Mouse (Mus musculus) spleen, adult 2 months (tissue): Measurements from ENCODE around the gene Zmiz2.

Experiments
- CTCF ChIP-seq: fragments of 200-500 bp; IDR thresholded peaks from 2 replicates; pipeline ENCODE4 v1.5.1; 2011; ENCODE audit warnings: mild to moderate bottlenecking, inconsistent platforms; ENCODE audit not compliant: insufficient read depth, insufficient read length, insufficient replicate concordance; ENCODE audit errors: extremely low read depth
- POLR2A ChIP-seq: fragments of 200-500 bp; IDR thresholded peaks from 2 replicates; pipeline ENCODE4 v1.6.1; 2011; ENCODE audit warnings: low read depth, low read length, inconsistent platforms

- no peak for TF ChIP-seq CTCF
- TF ChIP-seq POLR2A, result no peak
These were observed 4.0 kb downstream of the Zmiz2 start for GRCm38 (mm10) chr11:6392857-6393256.
